Mouse (Mus musculus): ENCODE measurements around the gene Slc12a6. TPM values are rescaled to one million over a fixed set of nuclear protein-coding genes. Genes with fewer than 3 reads are reported as not detected.

Slc12a6 gene
- 6.3 and 8.6 TPM in 2 replicates for polyA plus RNA-seq (2015; fragmentation: Nextera tagmentation; extraction: Ambion mirVana)

DNA sequence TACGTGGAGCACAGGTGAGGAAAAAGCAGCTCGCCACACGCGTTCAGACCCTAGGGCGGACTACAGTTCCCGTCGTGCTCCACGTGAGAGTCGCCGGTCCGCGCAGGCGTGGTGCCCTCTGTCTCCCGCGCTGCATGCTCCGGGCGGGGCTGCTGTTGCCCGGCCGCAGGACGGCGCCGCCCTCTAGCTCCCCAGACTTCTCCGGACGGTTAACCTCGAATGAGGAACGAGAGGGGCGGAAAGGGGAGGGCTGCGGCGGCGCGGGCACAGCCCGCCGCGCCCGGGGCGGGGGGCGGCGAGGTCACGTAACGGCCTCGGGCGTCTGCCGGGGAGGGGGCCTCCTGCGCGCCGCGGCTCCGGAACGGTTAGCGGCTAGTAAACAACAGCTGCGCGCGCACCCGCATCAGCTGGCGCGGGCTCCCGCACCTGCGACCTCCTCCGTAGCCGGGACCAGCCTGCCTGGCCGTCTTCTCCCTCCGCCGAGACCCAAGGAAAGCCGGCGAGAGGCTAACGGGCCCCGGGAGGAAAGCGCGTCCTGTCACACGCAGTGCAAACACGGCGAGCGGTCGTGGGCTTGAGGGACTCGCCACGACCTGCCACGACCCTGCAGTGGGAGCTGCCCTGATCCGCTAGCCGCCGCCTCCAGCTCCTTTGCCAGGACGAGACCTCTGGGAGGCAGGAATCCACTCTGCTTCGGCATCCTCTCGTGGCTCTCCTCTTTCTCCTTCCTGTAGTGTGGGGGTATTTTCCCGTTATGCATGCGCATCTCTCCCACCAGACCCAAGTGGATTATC lies at the start of gene Slc12a6:
Gene Slc12a6 (plus strand): TSS at position 378 of the 794 bp plus-strand sequence.

DNA sequence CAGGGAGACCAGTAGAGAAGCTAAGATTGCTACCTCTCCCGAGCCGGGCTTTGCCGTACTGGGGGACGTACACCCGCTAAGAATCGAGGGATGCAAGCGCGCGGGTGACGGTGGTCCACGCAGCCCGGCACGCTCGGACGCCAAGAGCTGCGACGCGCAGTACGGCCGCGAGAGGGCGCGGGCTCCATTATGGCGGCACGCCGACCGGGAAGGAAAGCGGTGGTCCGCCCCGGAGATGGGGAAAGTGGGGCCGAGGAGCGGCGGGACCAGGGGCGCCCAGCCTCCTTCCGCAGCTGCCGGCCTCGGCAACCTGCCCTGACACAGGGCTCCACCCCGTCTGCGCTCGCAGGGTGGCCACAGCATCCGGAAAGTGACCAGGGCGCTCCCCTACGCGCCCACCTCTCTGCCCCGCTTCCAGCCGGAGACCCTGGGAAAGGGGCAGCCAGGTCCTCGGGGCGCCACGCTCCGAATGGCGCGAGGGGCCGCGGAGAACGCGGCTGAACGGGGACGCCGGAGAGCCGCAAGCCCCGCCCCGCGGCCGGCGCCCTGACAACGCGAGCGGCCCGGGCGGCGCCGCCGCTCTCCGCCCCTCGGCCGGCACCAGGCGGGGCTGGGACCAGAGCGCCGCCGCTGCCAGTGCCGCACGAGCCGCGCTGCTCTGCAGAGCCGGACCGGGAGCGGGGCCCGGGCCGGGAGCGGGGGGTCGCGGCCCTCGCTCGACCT lies 26.3 kb upstream of the Slc12a6 start, which contains the start of gene Lpcat4:
Gene Lpcat4 (plus strand): TSS at position 257 of the 723 bp plus-strand sequence.

DNA sequence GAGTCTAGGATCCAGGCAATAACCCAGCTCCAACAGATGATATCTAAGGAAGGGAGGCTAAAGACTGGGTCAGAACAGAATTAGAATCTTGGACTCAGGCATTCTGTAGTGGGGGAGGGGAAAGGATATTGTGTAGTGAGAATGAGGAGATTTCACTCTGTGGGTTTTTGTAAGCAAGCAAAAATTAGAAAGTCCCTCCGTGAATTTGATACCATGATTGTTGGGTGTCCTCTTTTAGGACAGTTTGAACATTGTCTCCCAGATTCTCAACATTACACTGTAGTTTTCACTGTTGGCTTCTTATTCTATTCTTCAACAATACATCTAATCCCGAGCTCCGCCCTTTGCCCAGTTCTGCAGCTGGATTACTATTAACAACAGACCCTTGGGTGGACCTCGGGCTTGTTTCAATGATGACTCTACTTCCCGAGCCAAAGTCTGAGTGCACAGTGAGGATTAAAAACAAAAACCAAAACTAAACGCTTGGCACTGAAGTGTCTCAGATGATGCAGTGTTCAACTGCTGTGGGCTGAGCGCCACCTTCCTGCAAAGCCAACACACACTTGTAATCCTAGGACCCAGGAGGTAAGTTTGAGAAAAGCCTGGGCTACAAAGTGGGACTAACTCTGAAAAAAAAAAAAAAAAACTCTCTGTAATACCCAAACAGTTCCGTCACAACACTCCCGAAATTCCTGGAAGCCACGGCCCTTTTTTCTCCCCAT lies 6.2 kb upstream of the Slc12a6 start, which contains the start of gene Nutm1:
Gene Nutm1 (minus strand): TSS at position 51 of the 722 bp plus-strand sequence.

DNA sequence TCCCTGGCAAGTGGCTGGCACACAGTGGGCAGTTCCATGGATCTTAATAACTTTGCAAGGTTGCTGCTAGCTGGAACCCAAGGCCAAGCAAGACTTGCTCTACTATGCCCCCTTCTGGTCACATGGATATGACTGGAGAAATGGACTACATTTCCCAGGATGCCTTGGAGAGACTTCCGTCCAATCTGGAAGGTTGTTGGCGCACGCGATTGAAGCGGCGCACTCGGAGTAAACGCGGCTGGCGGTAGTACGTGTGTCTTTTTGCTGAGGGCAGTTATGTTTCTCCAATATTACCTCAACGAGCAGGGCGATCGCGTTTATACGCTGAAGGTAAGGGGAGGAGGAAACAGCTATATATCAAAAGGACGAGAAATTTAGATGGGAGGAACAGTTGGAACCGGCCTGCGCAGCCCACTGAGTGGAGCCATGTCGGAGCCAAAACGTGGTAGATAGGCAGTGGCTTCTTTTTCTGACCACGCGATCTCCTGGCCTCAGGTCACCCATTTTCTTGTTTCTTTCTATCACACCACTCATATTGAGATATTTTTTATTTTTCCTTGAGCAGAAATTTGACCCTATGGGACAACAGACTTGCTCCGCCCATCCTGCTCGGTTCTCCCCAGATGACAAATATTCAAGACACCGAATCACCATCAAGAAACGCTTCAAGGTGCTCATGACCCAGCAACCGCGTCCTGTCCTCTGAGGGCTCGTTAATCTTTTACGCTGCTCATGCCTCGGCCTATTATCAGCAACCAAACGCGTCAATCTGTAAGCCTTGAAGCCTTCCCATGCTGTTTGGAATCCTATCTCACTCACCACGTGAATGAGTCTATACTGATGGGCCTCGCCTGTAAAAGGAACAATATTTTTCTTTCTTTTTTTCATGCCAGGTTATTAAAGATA lies 3.6 kb upstream of the Slc12a6 start, which contains the start of gene Nop10:
Gene Nop10 (plus strand): TSS at position 179 of the 906 bp plus-strand sequence.

DNA sequence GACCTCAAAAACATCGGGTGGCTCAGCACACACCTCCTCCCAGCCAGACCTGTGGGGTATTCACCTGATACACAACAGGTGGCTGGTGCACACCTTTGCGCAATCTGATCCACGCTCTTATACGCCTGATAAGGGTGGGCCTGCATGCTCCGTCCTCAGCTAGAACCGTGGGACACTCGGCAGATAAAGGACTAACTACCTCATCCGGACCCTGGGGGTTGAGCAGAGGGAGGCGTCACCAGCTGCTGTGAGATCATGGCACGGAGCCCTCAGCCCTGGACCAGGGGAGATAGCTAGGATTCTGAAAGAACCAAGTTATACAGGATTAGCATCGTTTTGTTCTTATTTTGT lies 592 bp downstream of the Slc12a6 start, which contains the start of gene Gm21985:
Gene Gm21985 (plus strand): TSS at position 73 of the 351 bp plus-strand sequence.

DNA sequence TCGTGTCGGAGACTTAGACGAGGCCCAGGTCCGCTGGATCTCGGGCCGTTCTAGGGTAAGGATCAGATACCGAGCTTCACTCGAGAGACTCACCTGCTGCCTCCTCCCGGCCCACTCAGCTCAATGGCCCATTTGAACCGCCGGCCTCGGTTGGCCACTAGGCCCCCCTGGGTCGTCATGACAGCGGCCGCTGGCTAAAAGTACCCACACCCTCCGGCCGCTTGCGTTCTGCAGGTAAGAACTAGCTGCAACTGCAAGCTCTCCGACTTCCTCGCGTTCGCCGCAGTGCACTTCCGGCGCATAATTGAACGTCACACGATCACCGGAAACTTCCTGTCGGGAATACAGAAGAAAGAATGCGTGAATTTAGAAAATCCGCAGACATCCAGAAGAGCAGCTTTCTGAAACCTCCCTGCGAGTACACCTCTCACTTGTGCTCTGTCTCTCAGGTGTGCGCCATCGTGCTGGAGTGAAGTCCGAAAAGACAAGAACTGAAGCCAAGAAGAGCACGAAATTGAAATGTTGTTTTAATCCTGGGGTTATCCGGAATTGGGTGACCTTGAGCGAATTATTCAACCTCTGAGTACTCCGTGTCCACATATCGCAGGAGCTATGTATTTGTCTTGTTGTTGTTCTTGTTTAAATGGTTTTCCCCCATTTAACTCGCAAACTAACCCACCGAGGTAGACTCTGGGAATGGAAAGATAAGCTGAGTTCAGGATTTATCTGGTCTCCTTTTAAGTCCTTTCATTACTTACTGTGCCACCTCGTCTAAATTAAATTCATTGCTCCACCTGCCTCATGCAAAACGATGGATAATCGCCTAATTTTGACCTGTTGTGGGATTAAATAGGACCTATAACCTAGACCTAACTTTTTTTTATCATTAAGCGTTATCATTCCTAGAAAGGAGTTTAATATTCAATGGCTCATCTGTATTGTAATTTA lies 102.4 kb downstream of the Slc12a6 start, which contains the start of gene Emc4:
Gene Emc4 (minus strand): TSS at position 302 of the 948 bp plus-strand sequence.

DNA sequence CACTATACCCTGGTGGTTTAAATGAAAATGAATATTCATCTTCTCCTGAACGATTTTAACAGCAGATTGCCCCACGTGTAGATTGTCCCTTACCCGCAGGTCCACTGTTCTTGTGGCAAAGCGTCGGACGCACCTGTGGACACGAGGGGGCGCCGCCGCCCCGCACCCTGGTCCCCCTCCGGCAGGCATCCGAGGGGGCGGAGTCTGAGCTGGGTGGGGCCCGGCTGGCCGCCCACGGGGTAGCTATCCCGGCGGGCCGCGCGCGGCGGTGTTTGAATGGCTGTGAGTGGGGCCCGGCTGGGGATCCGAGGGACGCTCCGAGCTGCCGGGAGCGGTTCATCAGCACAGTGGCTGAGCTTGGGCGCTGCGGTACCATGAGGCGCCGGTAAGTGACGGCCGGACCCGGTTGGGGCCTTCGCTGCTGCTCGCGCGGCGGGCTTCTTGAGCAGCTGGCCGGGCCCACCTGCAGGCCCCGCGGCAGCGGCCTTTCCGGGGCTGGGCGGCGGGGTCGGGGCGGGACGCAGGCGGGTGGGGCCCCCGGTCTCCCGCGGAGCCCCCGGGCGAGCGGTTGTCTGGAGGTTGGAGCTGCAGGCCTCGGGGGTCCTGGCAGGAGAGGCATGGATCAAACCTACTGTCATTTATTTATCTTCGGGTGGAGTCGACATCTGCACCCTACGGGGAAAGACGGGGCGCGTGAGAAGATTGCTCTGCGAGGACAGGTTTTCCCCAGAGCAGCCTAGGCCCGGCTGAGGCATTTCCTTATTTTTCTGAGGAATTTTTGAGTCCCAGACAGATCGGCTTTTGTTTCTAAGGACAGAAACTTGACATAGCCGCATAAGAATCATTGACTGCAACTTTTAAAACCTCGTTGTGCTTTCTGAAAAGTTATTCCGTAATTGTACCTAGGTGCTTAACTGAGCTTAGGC lies 113.6 kb downstream of the Slc12a6 start, which contains the start of gene Katnbl1:
Gene Katnbl1 (plus strand): TSS at position 239 of the 926 bp plus-strand sequence.

Other genes starting within 250 kb of the Slc12a6 start
- not detected in 2 replicates for gene Olfr1311, start 241.4 kb upstream of the Slc12a6 start, polyA plus RNA-seq (2015; fragmentation: Nextera tagmentation; extraction: Ambion mirVana)
- gene Olfr1312, start 215.6 kb upstream of the Slc12a6 start, polyA plus RNA-seq (2015; fragmentation: Nextera tagmentation; extraction: Ambion mirVana), result not detected in 2 replicates
- gene Olfr1313, start 188.0 kb upstream of the Slc12a6 start, polyA plus RNA-seq (2015; fragmentation: Nextera tagmentation; extraction: Ambion mirVana), result not detected in 2 replicates
- gene Olfr1314, start 169.0 kb upstream of the Slc12a6 start, polyA plus RNA-seq (2015; fragmentation: Nextera tagmentation; extraction: Ambion mirVana), result not detected in 2 replicates
- gene Olfr1315-ps1, start 150.4 kb upstream of the Slc12a6 start, polyA plus RNA-seq (2015; fragmentation: Nextera tagmentation; extraction: Ambion mirVana), result not detected in 2 replicates
- not detected in 2 replicates for gene Olfr1316, start 130.8 kb upstream of the Slc12a6 start, polyA plus RNA-seq (2015; fragmentation: Nextera tagmentation; extraction: Ambion mirVana)
- not detected in 2 replicates for gene Olfr1317, start 125.5 kb upstream of the Slc12a6 start, polyA plus RNA-seq (2015; fragmentation: Nextera tagmentation; extraction: Ambion mirVana)
- not detected in 2 replicates for gene Olfr1318, start 111.6 kb upstream of the Slc12a6 start, polyA plus RNA-seq (2015; fragmentation: Nextera tagmentation; extraction: Ambion mirVana)
- 1.5 and 3.5 TPM in 2 replicates for gene Lpcat4, start 26.4 kb upstream of the Slc12a6 start, polyA plus RNA-seq (2015; fragmentation: Nextera tagmentation; extraction: Ambion mirVana)
- not detected in 2 replicates for gene Nutm1, start 6.5 kb upstream of the Slc12a6 start, polyA plus RNA-seq (2015; fragmentation: Nextera tagmentation; extraction: Ambion mirVana)
- 117 and 122 TPM in 2 replicates for gene Nop10, start 3.9 kb upstream of the Slc12a6 start, polyA plus RNA-seq (2015; fragmentation: Nextera tagmentation; extraction: Ambion mirVana)
- not detected in 2 replicates for gene Gm21985, start 489 bp downstream of the Slc12a6 start, polyA plus RNA-seq (2015; fragmentation: Nextera tagmentation; extraction: Ambion mirVana)
- gene Emc4, start 102.2 kb downstream of the Slc12a6 start, polyA plus RNA-seq (2015; fragmentation: Nextera tagmentation; extraction: Ambion mirVana), result 99.7 and 104 TPM in 2 replicates
- 22.0 and 23.5 TPM in 2 replicates for gene Katnbl1, start 113.4 kb downstream of the Slc12a6 start, polyA plus RNA-seq (2015; fragmentation: Nextera tagmentation; extraction: Ambion mirVana)
- 22.4 and 23.2 TPM in 2 replicates for gene Emc7, start 189.2 kb downstream of the Slc12a6 start, polyA plus RNA-seq (2015; fragmentation: Nextera tagmentation; extraction: Ambion mirVana)
- not detected in 2 replicates for gene Chrm5, start 214.9 kb downstream of the Slc12a6 start, polyA plus RNA-seq (2015; fragmentation: Nextera tagmentation; extraction: Ambion mirVana)
- 3.6 and 5.4 TPM in 2 replicates for gene Aven, start 227.1 kb downstream of the Slc12a6 start, polyA plus RNA-seq (2015; fragmentation: Nextera tagmentation; extraction: Ambion mirVana)

Data from skeletal muscle tissue, postnatal 0 days (tissue).